Mouse (Mus musculus) heart, postnatal 10 days (tissue): ENCODE data around the gene Lrp8. TPM values are rescaled to one million over a fixed set of nuclear protein-coding genes. Genes with fewer than 3 reads are reported as not detected.
A peak's percentile ranks its signal among the peaks of the same experiment; 100 is the strongest.

Source experiments
- DNase-seq, 2 experiments: peaks; one replicate each; pipeline ENCODE4 v3.0.0; 2021
- intact Hi-C: fragments of 180-260 bp; cut with DNase I; formaldehyde crosslinking; loops from one replicate; pipeline ENCODE4 v1.15.1; 2025
- total RNA-seq, 2 experiments: library from RNA; stranded (reverse); gene quantifications; 2 replicates each; pipeline ENCODE4 v1.2.3; 2021

The Lrp8 gene
- total RNA-seq: 1 to 10 TPM in 1 of 2 experiments, under 1 TPM in 1; 0.67 to 1.1 TPM

DNA sequence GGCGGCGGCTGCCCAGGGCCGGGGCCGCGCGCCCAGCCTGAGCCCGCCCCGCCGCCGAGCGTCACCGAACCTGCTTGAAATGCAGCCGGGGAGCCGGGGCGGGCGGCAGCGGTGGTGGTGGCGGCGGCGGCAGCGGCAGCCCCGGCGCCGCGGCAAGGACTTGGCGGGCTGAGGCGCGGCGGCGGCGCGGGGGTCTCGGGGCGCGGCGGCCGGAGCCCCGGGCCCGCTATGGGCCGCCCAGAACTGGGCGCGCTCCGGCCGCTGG lies at the start of gene Lrp8:
TSS of gene Lrp8 (plus strand) at position 77 of the 265 bp plus-strand sequence.
- intact Hi-C loops: loop anchor here (5.0 kb wide), 1 partner anchor 65 kb away; no protein-coding TSS in a partner anchor
- no peak for DNase-seq

DNA sequence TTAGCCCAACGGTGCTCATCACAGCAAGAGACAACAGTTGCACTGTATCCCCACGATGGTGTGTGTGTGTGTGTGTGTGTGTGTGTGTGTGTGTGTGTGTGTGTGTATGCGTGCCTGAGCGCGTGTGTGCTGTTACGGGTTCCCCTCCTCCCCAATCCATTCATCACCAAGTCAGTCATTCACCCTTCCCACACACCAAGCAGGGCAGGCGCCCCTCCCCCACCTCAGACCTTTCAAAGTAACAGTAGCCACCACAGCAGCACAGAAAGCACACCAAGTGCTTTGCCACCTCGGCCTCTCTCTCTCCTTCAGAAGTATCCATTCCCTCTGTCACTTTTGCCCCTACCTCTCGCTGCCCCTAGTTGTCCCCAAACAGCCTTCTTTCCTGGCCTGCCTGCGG lies 45.8 kb upstream of the Lrp8 start:
- intact Hi-C loops: no loop called here
- no peak for DNase-seq

DNA sequence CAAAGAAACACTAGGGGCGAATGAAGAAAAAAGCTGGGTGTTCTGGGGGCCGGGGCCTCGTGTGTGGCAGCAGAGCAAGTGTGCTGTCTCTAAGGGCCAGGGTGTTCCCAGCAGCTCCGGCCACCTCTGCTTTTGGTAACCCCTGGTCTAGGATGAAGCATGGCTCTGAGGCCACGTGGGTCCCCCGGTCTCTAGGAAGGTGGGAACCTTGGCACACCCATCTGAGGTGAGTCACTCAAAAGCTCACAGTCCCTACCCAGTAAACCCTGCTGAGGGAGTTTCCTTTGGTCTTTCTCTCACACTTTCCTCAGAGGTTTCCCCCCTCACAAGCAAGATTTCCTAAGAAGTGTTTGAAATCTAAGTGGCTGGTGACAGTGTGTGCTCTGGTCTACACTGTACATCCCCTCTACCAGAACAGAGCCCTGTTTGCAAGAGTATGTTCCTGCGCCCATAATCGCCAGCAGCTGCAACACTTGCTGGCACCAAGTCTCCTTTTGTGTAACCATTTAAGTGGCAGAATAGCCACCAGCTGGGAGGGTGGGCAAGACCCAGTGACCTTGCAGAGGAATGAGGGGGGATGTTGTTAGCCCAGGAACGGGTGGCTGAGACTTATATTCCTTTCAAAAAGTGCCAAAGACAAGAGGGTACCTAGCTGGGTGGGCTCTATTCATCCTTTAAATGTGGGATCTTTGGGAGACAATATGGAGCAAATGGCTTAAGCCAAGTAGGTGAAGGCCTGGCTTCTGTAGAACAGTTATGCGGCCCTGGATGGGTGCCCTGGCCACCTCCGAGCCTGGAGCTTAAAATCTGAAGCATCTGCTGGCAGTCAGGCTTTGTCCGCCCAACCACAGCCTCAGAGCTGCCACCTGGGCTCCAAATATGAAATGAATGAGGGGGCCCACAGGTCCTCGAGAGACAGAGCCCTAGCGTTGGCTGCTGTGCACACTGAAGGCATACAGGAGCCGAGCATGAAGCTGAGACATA lies 44.3 kb upstream of the Lrp8 start:
- DNase-seq: peak; percentile 26 to 40
- intact Hi-C loops: no loop called here

DNA sequence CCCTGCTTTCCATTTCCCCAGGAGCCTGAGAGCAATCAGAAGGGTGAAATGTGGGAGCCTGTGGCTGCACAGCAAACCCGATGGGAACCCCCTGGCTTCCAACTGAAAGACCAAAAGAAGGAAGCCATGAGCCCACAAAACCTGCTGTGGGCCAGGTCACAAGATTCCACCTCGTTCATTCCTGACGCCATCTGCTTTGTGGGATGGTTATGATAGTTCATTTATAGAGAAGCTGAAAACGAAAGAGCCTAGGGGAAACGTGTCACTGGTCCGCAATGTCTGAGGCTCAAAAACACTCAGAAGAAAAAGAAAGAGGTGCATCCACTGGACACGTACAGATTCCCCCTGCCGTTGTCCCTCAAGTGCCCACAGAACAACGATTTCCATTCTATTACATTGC lies 43.1 kb upstream of the Lrp8 start:
- intact Hi-C loops: no loop called here
- DNase-seq: no peak

DNA sequence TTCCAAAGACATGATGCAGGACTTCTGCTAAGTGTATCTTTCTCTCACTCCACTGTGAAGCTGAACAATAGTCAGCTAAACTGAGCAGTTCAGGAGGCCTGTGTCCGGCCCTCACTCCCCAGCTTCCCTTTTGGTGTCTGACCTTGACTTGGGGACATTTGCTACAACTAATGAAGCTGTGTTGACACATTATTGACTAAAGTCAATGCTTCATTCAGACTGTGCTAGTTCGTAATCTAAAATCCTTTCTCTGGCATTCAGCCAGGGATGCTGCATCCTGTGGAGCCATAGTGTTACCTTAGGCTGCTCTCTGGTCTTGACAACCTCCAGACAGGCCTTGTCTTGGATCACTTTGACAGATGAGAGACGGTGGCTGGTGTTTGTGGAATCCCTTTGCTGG lies 39.1 kb upstream of the Lrp8 start:
- intact Hi-C loops: no loop called here
- DNase-seq: no peak

DNA sequence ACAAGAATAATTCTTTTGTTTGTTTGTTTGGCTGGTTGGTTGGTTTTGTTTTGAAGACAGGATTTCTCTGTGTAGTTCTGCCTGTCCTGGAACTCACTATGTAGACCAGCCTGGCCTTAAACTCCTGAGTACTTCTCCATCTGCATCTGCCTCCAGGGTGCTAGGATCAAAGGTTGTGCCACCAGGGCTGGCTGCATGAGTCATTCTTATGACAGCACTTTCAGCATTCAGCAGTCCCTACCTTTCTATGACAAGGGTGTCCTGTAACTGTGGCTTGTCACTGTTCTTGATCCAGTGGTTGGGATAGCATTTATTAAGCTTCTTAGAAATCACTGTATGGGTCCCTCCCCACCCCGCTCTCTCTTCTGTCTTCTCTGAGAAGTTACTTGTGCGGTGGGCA lies 38.5 kb upstream of the Lrp8 start:
- no peak for DNase-seq
- intact Hi-C loops: no loop called here

DNA sequence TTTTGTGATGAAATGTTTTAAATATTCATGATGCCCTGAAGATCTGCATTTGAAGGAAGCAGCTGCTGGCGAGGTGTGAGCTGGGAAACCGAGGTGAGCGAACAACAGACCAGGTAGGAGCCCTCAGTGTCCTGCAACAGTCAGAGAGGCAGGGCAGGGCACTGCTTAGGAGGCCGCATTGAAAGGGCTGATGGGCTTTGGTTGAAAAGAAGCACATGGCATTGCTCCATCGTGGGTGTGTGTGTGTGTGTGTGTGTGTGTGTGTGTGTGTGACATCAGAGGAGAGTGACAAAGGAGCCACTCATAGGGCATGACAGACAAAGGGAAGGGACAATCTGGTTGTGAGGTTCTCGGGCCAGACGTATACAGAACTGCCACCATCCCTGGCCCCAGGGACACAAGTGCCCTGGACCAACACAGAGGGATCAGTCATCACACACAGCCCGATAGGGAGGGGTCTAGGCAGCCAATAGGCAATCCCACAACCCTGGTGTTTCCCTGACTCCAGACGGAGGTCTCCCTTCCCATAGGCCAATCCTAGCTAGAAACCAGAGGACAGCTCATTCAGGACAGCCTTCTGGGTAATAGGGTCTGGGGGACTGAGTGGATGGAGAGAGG lies 36.8 kb upstream of the Lrp8 start:
- DNase-seq: no peak
- intact Hi-C loops: no loop called here

DNA sequence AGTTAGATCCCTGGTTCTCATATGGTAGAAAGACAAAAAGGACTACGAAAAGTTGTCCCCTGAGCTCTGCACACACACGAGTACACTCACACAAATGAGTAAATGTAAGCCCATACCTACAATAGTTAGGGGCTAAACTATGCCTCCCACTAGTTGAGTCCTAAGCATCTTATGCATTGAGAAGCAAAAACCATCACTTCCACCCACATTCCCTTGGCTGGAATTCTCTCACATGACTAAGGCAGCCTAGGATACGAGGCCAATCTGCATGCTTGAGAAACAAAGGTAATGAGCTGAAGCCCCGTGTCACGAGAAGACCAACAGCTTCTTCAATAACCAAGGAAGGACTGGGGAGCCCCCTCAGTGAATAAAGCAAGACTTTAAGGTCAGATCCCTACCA lies 35.9 kb upstream of the Lrp8 start:
- intact Hi-C loops: no loop called here

DNA sequence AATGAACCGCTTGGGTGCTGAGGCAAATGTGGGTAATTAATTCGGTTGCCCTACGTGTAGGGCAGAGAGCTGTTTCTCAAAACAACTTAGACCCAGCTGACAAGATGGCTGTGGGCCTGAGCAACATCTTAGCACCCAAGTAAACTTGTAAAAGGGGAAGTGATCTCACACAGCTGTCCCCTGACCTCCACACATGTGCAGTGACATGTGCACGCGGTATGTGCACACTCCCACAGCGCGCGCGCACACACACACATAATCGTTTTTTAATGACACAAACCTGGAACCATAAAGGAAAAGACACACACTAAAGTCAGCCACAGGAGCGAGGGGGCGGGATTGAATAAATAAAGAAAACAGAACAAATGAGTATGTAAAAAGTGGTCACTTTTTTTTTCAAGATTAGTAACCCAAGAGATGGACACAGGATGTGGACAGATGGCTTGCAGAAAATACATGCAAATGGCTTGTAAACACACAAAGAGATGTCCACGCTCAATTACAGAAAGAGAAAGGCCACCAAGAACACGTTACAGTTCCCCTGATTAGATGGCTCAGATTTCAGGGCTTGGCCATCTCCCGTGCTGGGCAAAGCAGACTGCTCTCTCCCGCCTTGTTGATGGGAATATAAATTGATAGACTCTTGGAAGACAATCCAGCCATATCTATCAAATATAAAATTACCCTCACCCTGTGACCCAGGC lies 29.8 kb upstream of the Lrp8 start:
- DNase-seq: no peak
- intact Hi-C loops: no loop called here

More for the DNA sequence above, 35.9 kb upstream of the Lrp8 start:
- no peak for DNase-seq

DNA sequence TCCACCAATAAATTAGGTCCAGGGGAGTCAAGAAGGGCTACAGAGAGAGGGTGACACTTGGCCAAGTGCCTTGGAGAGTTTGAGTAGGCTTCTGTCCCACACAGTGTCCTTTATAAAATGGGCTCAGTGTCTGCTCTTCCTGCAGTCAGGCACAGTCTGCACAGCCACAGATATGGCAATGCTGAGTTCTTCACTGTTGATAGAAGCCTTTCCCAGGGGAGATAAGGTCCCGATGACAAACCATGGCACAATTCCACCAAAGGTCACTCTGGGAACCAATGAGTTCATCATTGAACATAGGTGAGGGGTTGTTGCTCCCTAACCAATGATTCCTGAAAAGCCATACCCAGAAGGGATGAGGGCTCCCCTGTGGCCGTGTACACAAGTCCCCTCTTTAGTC lies 27.2 kb upstream of the Lrp8 start:
- intact Hi-C loops: no loop called here
- no peak for DNase-seq

DNA sequence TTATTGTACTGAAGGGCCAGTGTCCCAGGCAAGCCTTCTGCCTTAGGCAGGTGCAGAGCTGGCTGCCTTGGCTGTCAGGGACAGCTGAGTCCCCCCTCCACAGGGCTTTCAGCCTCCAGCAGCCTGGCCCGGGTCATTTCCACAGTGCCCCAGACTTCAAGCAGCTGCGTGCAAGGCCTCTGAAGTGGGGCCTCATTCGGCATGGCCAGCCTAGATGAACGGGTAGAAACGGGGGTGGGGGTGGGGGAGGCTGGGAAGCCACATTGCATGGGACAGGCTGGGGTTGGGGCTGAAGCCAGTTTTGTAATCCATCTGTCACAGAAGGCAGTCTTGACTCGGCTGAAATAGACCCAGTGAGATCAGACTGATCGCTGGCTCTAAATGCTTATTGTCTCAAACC lies 26.4 kb upstream of the Lrp8 start:
- intact Hi-C loops: no loop called here
- no peak for DNase-seq

DNA sequence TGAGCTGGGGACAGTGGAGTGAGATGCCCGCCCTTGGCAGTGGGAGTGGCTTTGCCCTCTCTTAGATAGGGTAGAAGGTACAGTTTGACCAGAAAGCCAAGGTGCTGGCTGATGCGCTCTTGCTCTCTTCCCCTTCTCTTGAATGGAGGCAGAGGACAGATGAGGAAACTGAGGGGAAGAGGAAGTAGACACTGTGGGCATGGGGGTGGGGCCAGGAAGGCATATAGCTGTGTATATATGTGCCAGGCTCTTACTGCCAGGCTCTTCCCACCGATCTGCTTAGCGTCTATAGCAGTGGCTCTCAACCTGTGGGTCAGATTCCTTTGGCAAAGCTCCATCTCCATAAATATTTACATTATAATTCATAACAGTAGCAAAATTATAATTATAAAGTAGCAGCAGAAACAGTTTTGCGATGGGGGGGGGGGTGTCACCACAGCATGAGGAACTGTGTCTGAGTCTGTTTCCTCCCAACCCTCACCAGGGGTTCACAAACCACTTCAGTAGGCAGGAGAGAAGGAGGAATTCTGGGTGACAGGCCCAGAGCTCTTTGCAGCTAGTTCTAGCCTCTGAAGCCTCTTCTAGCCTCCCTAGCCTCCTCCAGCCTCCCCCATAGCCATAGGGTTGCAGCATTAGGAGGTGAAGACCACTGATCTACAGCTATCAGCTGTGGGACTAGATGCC lies 24.9 kb upstream of the Lrp8 start:
- peak in 1 of 2 experiments; percentile 8 for DNase-seq
- intact Hi-C loops: no loop called here

DNA sequence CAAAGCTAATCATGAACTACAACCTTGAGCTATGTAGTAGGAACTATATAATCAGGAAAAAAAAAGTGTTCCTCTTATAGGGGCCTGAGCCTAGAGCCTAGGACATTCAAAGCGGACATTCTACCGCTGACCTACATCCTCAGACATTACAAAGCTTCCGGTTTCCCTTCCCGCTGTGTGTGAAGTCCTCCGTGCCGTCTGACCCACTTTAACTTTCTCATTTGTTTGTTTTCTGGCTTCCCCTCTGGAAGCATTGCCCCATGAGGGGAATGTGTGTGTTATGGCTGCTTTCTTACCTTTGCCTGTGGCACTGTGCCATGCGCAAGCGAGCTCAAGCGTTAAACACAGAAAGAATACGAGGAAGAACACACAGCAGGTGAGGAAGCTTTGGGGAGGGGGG lies 18.5 kb upstream of the Lrp8 start:
- intact Hi-C loops: no loop called here

DNA sequence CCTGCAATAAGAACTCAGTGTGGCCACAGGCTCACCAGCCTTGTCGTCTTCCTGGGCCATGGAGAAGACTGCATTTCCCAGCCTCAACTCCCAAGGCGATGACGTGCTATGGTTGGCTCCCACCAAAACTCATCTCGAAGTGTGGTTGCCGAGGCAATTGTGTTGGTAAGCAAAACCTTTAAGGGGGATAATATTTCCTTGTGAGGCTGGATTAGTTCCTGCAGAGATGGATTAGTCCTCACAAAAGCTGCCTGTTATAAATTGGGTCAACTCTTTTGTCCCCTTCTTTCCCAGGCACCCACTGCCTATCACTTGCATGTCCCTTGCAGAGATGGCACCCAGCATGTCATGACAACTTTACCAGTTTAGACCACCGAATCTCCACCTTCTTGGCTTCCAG lies 13.2 kb upstream of the Lrp8 start:
- DNase-seq: no peak
- intact Hi-C loops: no loop called here

More for the DNA sequence above, 18.5 kb upstream of the Lrp8 start:
- DNase-seq: no peak

DNA sequence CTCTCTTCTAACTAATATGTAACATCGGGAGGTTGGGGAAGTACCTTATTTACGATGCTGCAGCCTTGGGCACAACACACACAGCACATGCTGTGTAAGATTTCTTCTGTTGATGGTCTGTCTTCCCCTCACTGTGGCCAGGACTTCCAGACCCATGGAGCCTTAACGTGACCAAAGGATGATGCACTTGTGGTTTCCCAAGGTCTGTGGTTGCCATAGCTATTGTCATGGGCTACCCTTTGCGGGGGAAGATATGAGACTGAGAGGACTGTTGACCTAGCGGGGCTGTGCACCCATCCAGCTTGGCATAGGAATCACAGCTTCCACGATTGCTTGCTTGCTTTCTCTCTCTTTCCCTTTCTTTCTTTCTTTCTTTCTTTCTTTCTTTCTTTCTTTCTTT lies 1.3 kb upstream of the Lrp8 start:
- DNase-seq: no peak
- intact Hi-C loops: loop anchor here (5.0 kb wide), 1 partner anchor 64 kb away; no protein-coding TSS in a partner anchor

DNA sequence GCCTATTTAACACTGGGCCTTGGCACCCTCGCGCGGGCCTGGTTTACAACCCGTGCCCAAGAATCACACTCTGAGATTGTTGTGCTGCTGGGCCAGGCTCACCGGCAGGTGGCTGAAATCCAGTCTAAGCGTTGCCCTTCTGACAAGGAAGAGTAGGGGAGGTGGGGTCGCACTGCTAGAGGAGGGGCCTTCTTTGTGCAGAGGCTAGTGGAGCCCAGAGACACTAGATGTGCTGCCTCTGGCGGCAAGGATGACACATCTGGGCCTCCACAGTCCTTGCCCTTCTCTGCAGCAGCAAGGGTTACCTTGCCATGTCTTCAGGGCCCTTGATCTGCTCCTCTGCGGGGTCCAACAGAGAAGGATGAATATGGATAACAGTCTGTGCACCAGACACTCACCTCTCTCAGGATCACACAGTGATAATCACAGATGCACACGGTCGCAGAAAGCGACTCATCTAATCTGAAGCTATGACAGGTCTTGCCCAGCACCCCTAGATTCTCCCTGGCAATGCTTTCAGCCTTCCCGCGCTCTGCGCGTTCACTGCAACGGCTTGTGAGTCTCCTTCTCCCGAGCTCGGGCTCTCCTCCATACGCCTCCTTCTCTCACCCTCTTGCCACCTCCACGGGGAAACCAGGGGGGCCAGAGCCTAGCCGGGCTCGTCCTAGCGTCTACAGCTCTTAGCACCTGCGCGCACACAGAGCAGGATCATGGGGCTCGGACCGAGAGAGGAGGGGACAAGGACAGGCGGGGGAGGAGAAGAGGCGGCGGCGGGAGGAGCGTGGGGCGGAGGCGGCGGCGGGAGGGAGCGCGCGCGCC lies 486 bp upstream of the Lrp8 start:
- peak; percentile 68 to 75 for DNase-seq
- intact Hi-C loops: loop anchor here (5.0 kb wide), 1 partner anchor 64 kb away; no protein-coding TSS in a partner anchor

DNA sequence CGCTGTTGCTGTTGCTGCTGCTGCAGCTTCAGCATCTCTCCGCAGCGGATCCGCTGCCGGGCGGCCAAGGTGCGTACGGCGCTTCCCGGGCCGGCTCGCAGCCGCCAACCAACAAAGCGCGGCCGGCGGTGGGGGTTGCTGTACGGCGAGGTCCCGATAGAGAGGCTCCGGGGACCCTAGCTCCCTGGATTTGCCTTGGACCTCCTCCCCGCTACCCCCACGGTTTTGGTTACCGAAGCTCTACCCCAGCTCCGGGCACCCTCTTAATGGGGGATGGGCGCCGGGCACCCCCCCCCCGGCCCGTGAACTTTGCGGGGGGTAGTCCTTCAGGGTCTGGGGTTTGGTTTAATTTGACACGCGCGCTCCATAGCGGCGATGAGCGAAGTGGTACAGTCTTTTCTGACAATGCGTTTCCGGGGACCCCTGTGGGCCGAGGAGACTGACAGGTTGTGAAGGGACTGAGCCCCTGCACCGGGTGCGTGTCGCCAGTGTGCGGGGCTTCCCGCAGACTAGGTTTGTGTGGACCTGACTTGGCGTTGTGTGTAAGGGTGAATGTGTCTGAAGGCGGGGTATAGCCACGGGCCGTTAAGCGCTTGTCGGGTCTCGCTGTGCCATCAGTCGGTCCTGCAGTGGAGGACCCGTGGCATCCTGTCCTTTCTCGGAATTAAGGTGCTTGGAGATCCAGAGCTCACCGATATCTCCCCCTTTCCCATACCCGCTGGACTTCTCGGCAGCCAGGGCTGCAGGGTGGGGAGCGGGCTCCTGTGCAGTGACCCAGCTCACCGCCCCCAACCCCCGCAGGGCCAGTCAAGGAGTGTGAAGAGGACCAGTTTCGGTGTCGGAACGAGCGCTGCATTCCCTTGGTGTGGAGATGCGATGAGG lies 630 bp downstream of the Lrp8 start:
- intact Hi-C loops: loop anchor here (5.0 kb wide), 1 partner anchor 65 kb away; no protein-coding TSS in a partner anchor
- DNase-seq: peak; percentile 20 to 23

DNA sequence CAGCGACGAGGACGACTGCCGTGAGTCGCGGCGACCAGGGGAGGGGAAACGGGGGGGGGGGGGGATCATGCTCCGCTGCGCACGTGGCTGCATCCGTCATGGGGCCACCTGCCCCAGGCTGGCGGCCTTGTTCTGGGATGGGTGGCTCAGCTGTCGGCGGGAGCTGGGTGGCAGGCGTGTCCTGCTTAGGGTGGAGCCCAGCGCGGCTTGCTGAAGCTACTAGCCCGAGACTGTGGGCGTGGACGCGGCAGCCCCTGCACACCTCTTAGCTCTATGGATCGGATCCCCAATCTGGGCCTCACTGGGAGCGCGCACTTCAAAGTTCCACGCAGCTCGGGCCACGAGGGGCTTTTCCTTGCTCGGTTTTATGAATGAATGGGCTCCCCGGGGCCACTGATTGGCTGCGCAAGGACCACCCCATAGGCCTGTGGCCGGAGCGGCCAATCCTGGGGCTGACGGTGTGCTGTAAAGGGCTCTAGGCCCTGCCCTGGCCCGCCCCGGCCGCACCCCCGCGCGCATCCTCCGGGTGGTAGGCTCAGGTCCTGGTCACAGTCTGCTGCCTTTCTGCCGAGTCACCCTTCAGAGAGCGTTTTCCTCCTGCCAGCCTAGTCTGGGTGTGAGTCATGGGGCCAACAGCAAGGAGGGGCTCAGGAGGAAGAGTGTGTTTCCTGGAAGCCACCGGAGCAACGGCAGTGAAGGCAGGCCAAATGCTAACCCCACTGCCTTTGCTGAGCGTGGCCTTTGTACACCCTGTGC lies 1.5 kb downstream of the Lrp8 start:
- intact Hi-C loops: loop anchor here (5.0 kb wide), 1 partner anchor 66 kb away; no protein-coding TSS in a partner anchor
- peak; percentile 53 to 62 for DNase-seq
